Mouse (Mus musculus) heart, adult 8-10 months (tissue): ENCODE results near the gene Gm49352. TPM values are rescaled to one million over a fixed set of nuclear protein-coding genes. Genes with fewer than 3 reads are reported as not detected.
"Not testable (repeated sequence)": the region's sequence is repeated elsewhere in the genome, so short reads cannot be mapped to it uniquely, and the experiment has no call there.

ENCODE experiments used
- DNase-seq: peaks from one replicate; pipeline ENCODE4 v3.0.0; 2022; ENCODE audit warnings: low spot score
- total RNA-seq, 4 experiments: library from RNA; stranded (reverse); gene quantifications; 2 replicates each; pipeline ENCODE4 v1.2.4; 2022

Gene Gm49352
- not detected for total RNA-seq

DNA sequence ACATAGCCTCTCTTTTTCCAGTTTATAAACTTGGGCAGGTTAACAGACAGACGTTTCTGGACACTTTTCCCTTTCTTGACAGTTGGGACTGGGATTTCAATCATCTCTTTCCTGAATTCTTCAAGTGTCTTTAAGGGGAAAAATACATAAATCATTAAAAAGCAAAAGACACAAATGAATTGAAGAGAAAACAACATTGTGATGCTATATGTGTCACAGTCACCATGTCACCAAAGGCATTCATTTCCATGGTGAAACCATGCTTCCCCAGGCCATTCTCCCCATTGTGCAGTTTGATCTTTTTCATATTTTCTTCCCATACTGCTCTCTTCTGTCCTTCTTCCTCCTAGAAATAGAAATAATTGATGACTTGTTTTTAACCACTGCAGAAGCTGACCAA, at the start of gene Gm49352:
Gm49352 (minus strand) TSS at position 101 of the 400 bp plus-strand sequence.
- not testable (repeated sequence) for DNase-seq

GRCm38 (mm10) chr13:61570027-61570426, 2.1 kb upstream of the Gm49352 start, which contains the start of gene Cts3:
Cts3 (minus strand) TSS chr13:61570127.
- DNase-seq: no peak

DNA sequence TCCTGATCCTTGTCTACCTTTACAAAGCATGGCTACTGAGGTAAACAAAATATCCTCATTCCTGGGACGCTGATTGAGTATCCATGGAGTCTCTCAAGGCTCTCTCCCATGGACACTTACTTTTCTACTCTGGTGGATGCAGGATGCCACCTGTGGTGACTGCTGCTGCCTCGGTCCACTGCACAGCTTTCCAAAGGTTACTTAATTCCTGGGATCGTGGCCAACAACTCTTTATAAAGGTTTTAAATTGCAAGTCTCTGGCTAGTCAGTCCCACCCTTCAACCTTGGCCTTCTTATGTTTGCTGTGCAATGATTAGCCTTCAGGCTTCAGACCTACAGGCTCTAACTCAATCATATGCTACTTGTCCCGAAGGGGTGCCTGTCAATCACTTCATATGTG, 26.3 kb downstream of the Gm49352 start, which contains the start of gene Ctsm:
Ctsm (minus strand) TSS at position 209 of the 400 bp plus-strand sequence.
- DNase-seq: no peak

Other genes with a start within 250 kb of the Gm49352 start
- not detected for gene Cts7, start 210.0 kb downstream of the Gm49352 start, total RNA-seq
- gene Ctsm, start 26.3 kb downstream of the Gm49352 start, total RNA-seq: not detected
- gene Cts3, start 2.0 kb upstream of the Gm49352 start, total RNA-seq: not detected